Mouse (Mus musculus): Measurements from ENCODE around the gene Dab1.

The Dab1 gene

DNA sequence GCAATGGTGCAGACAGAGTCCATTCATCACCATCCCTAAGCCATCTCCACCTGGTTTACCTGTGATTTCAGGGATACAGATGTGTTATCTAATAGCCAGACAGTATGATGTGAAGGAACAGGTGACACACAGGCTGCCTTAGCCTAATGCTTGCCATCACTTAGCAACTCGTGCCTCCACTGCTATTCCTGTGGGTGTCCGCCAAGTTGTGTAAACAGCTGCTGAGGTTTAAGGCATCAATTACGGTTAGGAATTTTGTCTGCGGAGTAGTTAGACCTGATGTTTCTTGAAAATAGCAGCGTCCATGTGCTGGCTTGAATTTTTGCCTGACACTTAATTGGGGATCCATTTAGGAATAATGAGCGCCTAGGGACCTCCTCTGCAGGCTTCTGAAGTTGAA lies 487.1 kb downstream of the Dab1 start:
- no peak for DNase-seq (ENCODE audit: low read depth, low spot score)

GRCm38 (mm10) chr4:104111614-104112013 lies 492.5 kb downstream of the Dab1 start:
- no peak for DNase-seq (ENCODE audit: low read depth, low spot score)

DNA sequence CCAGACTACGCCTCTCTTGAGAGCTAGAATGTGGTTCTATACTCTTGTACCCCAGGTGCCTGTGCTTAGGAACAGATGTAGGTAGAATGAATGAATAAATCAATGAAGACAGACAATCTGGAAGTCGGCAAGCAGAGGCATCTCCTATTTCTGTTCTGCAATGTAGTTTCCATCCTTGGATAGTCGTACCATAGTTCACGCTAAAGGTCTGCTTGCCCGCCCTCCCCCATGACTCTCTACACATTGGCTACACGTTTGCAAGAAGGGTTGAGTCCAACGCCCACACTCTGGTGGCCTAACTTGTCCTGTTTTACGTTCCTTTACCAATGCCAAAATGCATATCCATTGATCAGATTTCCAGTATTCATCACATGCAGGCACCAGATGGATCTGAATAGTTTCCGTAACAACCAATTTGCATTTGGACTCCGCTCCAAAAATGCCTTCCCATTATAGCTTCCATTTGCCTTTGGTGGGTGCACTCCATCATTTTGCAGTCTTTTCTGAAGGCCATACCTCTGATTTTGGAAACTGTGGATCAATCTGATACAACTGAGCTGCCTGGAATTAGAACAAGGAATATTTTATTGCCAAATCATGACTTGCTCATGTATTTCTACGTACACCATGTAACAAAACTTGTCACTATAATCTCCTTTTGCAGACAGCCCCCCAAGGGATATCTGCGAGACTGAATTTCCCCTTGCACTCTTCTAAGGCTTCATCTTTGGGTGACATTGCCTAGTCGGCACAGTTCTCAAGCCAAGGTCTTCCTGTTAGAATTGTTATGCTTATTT lies 494.2 kb downstream of the Dab1 start:
- DNase-seq (ENCODE audit: low read depth, low spot score), result no peak

GRCm38 (mm10) chr4:104114006-104114361 lies 494.8 kb downstream of the Dab1 start:
- no peak for DNase-seq (ENCODE audit: low read depth, low spot score)

DNA sequence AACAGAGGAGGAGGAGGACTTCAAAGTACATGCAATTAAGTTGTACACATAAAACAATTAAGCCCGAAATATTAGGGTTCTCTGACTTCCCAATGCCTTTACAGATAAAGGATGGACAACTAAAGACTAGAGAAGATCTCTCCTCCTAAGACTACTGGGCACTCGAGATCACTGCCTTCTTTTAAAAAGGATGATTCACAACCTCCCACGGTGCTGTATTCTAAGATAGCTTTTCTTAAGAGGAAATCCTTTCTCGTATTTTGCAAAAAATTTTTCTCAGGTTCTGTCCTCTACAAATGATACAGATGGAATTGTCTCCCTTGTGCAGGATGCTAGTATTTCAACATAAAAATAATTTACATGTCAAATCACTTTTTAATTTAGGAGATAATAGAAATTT lies 500.9 kb downstream of the Dab1 start:
- DNase-seq (ENCODE audit: low read depth, low spot score), result no peak

GRCm38 (mm10) chr4:104121959-104122358 lies 502.8 kb downstream of the Dab1 start:
- no peak for DNase-seq (ENCODE audit: low read depth, low spot score)

DNA sequence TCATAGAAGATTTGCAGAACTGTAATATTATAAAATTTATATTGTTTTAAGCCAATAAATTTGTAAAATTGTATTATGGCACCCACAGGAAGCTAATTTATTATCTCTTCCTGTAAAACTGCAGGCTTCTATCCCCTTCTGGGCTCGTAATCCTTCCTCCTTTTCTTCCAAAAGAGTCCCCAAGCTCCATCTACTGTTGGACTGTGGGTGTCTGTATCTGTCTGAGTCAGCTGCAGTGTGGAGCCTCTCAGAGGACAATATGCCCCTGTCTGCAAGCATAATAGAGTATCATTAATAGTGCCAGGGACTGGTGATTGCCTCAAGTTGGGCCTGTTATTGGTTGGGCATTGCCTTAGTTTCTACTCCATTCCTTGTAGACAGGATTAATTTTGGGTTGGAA lies 503.2 kb downstream of the Dab1 start:
- DNase-seq (ENCODE audit: low read depth, low spot score), result no peak

DNA sequence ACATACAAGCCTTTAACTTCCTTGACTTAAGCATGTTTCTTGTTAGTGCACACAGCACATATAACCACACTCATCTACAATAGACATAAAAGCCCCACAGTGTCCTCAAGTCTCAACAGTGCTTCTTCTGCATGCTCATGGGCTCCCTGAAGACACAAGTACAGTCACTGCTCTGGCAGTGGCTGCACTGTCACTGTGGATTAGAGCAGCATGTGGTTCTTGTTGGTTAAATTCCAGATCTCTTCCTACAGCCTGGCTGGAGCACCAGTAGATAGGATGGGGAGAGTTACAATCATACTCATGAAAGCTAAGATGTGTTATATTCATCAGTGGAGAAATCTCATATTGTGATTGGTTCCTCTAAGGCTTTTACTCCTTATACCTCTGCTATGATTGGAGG lies 534.5 kb downstream of the Dab1 start:
- DNase-seq (ENCODE audit: low read depth, low spot score), result no peak

DNA sequence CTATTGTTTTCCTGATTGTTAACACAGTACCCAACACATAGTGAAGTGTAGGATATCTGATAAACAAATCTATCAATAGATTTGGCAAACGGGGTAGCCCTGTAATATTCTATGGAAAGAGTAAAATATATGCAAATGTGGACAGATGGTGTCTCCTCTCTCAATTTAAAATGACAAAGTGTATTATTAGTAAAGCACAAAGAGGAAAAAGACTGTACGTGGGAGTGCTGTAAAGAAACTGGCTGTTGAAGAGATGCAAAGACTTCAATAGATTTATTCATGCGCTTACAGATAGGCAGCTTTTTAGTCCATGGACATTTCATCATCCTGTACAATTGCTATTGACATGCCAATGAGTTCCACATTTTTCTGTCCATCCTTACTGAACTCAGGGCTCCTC lies 558.9 kb downstream of the Dab1 start:
- no peak for DNase-seq (ENCODE audit: low read depth, low spot score)

- DNase-seq (ENCODE audit: low read depth, low spot score), result no peak
Measured at GRCm38 (mm10) chr4:104186311-104186710, 567.2 kb downstream of the Dab1 start.

GRCm38 (mm10) chr4:104198635-104199034 lies 579.5 kb downstream of the Dab1 start:
- no peak for DNase-seq (ENCODE audit: low read depth, low spot score)

DNA sequence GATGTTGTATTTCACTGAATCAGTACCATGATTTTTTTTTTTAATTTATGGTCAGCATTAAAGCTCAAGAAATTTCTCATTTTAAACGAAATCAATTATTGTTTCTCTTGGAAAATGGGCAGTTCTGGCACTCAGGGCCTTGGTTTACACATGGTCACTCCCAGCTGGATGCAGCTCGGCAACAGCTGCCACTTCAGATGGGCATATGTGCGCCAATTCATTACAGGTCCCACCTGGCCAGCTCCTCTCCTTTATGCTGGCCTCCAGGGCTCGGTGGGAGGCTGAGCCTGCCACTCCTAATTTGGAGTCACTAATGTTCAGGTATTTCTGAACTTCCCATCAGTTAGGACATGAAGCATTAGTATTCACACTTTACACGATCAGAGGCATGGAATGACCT lies 582.5 kb downstream of the Dab1 start:
- no peak for DNase-seq (ENCODE audit: low read depth, low spot score)

DNA sequence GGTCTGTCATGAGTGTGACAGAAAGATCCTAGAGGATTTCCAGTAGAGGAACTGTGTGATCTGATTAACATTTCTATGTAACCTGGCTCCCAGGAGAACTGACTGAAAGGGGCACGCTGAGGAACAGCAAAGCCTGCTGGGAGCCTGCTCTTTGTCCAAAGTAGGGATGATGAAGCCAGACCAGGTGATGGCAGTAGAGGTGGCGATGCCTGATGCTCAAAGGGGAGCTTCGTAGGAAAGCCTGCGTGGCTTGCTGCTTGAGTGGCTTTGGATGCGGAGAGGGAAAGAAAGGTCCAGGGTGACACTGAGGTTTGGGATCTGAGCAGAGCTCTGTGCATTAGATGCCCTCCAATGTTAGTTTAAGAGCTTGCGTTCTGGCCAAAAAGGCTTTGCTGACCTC lies 584.9 kb downstream of the Dab1 start:
- DNase-seq (ENCODE audit: low read depth, low spot score), result no peak

- no peak for DNase-seq (ENCODE audit: low read depth, low spot score)
Measured at GRCm38 (mm10) chr4:104206639-104207038, 587.5 kb downstream of the Dab1 start.

DNA sequence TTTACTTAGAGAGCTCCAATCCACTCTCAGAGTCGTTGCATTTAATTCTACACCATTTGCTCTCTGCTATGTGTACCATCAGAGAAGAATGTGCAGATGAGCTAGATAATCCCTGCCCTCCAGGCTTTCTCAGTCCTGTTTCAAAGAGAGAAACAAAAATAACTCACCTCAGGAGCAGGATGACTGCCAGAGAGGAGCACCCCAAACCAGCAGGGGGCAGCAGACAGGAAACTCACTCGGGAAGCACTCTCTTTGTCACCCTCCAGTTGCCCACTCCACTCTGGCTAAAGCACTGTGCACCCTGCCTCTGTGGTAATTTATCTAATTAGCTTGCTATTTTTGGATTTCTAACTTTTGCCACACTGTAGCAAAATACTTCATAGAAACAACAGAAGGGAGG lies 589.9 kb downstream of the Dab1 start:
- DNase-seq (ENCODE audit: low read depth, low spot score), result peak; percentile 9

- no peak for DNase-seq (ENCODE audit: low read depth, low spot score)
Measured at GRCm38 (mm10) chr4:104210796-104211195, 591.6 kb downstream of the Dab1 start.

GRCm38 (mm10) chr4:104211531-104212455 lies 592.6 kb downstream of the Dab1 start:
- no peak for DNase-seq (ENCODE audit: low read depth, low spot score)

DNA sequence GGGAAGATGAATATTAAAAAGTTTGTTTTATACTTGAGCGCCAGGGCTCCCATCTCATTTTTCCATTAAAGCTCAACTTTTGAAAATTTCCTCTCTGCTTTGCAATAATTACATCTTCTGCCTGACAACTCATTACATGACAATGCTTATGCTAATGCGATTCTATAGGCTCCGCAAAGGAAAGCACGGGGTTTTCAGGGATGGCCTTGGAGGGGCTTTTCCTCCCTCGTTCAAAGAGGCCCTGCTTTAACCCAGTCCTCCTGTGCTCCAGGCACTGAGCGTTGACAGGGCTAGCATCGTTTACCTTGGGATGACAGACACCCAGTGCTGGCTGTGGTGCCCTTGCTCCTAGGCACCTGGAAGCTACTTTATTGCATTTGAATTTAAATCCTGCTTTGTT lies 595.6 kb downstream of the Dab1 start:
- DNase-seq (ENCODE audit: low read depth, low spot score), result no peak

GRCm38 (mm10) chr4:104217336-104217735 lies 598.2 kb downstream of the Dab1 start:
- no peak for DNase-seq (ENCODE audit: low read depth, low spot score)

DNA sequence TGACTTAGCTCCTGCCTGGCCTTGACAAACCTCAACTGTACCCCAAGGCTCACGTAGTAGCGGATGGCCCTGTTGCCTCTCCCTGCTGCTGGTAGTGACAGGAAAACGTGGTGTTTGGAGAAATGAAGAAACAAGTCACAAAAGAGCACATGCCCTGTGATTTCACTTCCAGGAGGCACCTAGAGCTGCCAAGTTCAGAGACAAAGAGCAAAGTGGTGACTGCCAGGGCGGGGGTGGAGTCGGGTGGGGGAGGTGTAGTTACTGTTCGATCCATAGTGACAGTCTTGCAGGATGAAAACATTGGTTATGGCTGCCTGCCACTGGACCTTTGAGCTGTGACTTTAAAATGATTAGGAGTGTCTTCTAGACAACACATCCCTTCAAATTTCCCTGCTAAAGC lies 599.6 kb downstream of the Dab1 start:
- DNase-seq (ENCODE audit: low read depth, low spot score), result no peak

- no peak for DNase-seq (ENCODE audit: low read depth, low spot score)
Measured at GRCm38 (mm10) chr4:104220099-104220498, 600.9 kb downstream of the Dab1 start.

GRCm38 (mm10) chr4:104229296-104229695 lies 610.1 kb downstream of the Dab1 start:
- DNase-seq (ENCODE audit: low read depth, low spot score), result no peak

DNA sequence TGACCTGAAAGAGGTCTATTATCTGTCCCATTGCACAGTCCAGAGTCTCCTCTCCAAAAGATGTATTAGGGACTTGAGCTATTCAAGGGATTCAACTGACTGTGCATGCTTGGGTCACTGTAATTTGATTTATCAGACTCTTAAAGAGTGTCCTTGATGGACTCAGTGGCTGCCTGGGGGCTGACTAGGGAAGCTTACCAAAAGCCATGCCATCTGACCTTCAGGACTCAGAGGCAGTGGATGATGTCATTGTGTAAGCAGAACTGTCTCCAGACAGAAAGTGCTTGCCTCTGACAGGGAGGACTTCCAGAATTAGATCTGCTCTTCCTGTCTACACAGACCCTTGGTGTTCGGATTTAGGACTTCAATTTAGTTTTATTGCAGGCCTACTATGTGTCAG lies 627.3 kb downstream of the Dab1 start:
- DNase-seq (ENCODE audit: low read depth, low spot score), result no peak
